Mouse (Mus musculus): ENCODE data around the gene Gm13124. TPM values are rescaled to one million over a fixed set of nuclear protein-coding genes. Genes with fewer than 3 reads are reported as not detected.
"Not testable (repeated sequence)": the region's sequence is repeated elsewhere in the genome, so short reads cannot be mapped to it uniquely, and the experiment has no call there.

The Gm13124 gene
- not detected in 2 replicates for polyA plus RNA-seq (2015; fragmentation: Nextera tagmentation; extraction: Ambion mirVana)

GRCm38 (mm10) chr4:144565034-144565433, at the start of gene Gm13124:
Gm13124 (minus strand) TSS chr4:144565134.
- no peak within 1 kb of the TSS for H3K9ac ChIP-seq (ENCODE audit: low read length)
- peaks cover 10% of the 10 kb centered on the region for H3K9me3 ChIP-seq (replicated peaks; ENCODE audit: control insufficient read depth, low read length)
- no peak within 1 kb of the TSS for H3K4me2 ChIP-seq (ENCODE audit: low read depth, low read length)
- ATAC-seq (replicated peaks; ENCODE audit: extremely low read depth, insufficient read depth, low FRiP score) = no peak
- H3K4me1 ChIP-seq (ENCODE audit: control insufficient read depth, insufficient read depth, low read length) = no peaks in the 10 kb centered on the region
- no peak within 1 kb of the TSS for H3K4me3 ChIP-seq (ENCODE audit: low read length)
- no peak within 1 kb of the TSS for H3K27ac ChIP-seq (ENCODE audit: low read length)
- H3K27me3 ChIP-seq (ENCODE audit: control insufficient read depth, insufficient read depth, low read length) = no peaks in the 10 kb centered on the region
- no peaks in the 10 kb centered on the region for H3K36me3 ChIP-seq (ENCODE audit: control insufficient read depth, insufficient read depth)
- 87% methylated on average over 1 of the region's 1 CpGs for WGBS

GRCm38 (mm10) chr4:144614586-144614985, 49.7 kb upstream of the Gm13124 start:
- Histone ChIP-seq H3K27ac (ENCODE audit: low read length) (no peak overlapping the region), H3K4me2 (ENCODE audit: low read depth, low read length) (no peak overlapping the region)
- WGBS = 60% methylated on average over 1 of the region's 1 CpGs

GRCm38 (mm10) chr4:144613407-144613806, 48.5 kb upstream of the Gm13124 start, which contains the start of gene Aadacl4:
Aadacl4 (plus strand) TSS chr4:144613707.
- Histone ChIP-seq H3K9ac (ENCODE audit: low read length) (no peak within 1 kb of the TSS), H3K36me3 (ENCODE audit: control insufficient read depth, insufficient read depth) (no peaks in the 10 kb centered on the region), H3K4me3 (ENCODE audit: low read length) (no peak within 1 kb of the TSS), H3K4me1 (ENCODE audit: control insufficient read depth, insufficient read depth, low read length) (no peaks in the 10 kb centered on the region), H3K4me2 (ENCODE audit: low read depth, low read length) (no peak within 1 kb of the TSS), H3K27ac (ENCODE audit: low read length) (no peak within 1 kb of the TSS), H3K9me3 (replicated peaks; ENCODE audit: control insufficient read depth, low read length) (0 out of 2 replicates have a peak, but pooled peaks cover 5% of the 10 kb centered on the region), H3K27me3 (ENCODE audit: control insufficient read depth, insufficient read depth, low read length) (no peaks in the 10 kb centered on the region)
- WGBS = 36% methylated on average over 1 of the region's 1 CpGs
- no peak for ATAC-seq (replicated peaks; ENCODE audit: extremely low read depth, insufficient read depth, low FRiP score)

More at GRCm38 (mm10) chr4:144614586-144614985, 49.7 kb upstream of the Gm13124 start:
- H3K9me3 ChIP-seq (replicated peaks; ENCODE audit: control insufficient read depth, low read length) = peaks cover 5% of the 10 kb centered on the region; the same call in 1 of the 2 replicates
- H3K27me3 ChIP-seq (ENCODE audit: control insufficient read depth, insufficient read depth, low read length) = no peaks in the 10 kb centered on the region
- ATAC-seq (replicated peaks; ENCODE audit: extremely low read depth, insufficient read depth, low FRiP score) = no peak
- H3K36me3 ChIP-seq (ENCODE audit: control insufficient read depth, insufficient read depth) = no peaks in the 10 kb centered on the region
- no peaks in the 10 kb centered on the region for H3K4me1 ChIP-seq (ENCODE audit: control insufficient read depth, insufficient read depth, low read length)
- H3K4me3 ChIP-seq (ENCODE audit: low read length) = no peak overlapping the region
- H3K9ac ChIP-seq (ENCODE audit: low read length) = no peak overlapping the region

- H3K36me3 ChIP-seq (ENCODE audit: control insufficient read depth, insufficient read depth) = no peaks in the 10 kb centered on the region
- no peak overlapping the region for H3K27ac ChIP-seq (ENCODE audit: low read length)
- H3K4me1 ChIP-seq (ENCODE audit: control insufficient read depth, insufficient read depth, low read length) = no peaks in the 10 kb centered on the region
- H3K27me3 ChIP-seq (ENCODE audit: control insufficient read depth, insufficient read depth, low read length) = no peaks in the 10 kb centered on the region
- H3K9me3 ChIP-seq (replicated peaks; ENCODE audit: control insufficient read depth, low read length) = peaks cover 3% of the 10 kb centered on the region; the same call in 1 of the 2 replicates
- H3K9ac ChIP-seq (ENCODE audit: low read length) = no peak overlapping the region
- ATAC-seq (replicated peaks; ENCODE audit: extremely low read depth, insufficient read depth, low FRiP score) = no peak
- no peak overlapping the region for H3K4me3 ChIP-seq (ENCODE audit: low read length)
- no peak overlapping the region for H3K4me2 ChIP-seq (ENCODE audit: low read depth, low read length)
These were observed 27.9 kb upstream of the Gm13124 start for GRCm38 (mm10) chr4:144592790-144593189.

GRCm38 (mm10) chr4:144586207-144586606, 21.3 kb upstream of the Gm13124 start:
- not testable (repeated sequence) for H3K27ac ChIP-seq (ENCODE audit: low read length); H3K4me2 ChIP-seq (ENCODE audit: low read depth, low read length); H3K36me3 ChIP-seq (ENCODE audit: control insufficient read depth, insufficient read depth); H3K4me3 ChIP-seq (ENCODE audit: low read length); H3K9me3 ChIP-seq (replicated peaks; ENCODE audit: control insufficient read depth, low read length); H3K9ac ChIP-seq (ENCODE audit: low read length); ATAC-seq (replicated peaks; ENCODE audit: extremely low read depth, insufficient read depth, low FRiP score); H3K27me3 ChIP-seq (ENCODE audit: control insufficient read depth, insufficient read depth, low read length); H3K4me1 ChIP-seq (ENCODE audit: control insufficient read depth, insufficient read depth, low read length)
- 77% methylated on average over 11 of the region's 16 CpGs for WGBS

GRCm38 (mm10) chr4:144567752-144568151, 2.8 kb upstream of the Gm13124 start:
- Histone ChIP-seq H3K4me2 (ENCODE audit: low read depth, low read length) (no peak overlapping the region), H3K4me1 (ENCODE audit: control insufficient read depth, insufficient read depth, low read length) (no peaks in the 10 kb centered on the region), H3K27ac (ENCODE audit: low read length) (no peak overlapping the region), H3K36me3 (ENCODE audit: control insufficient read depth, insufficient read depth) (no peaks in the 10 kb centered on the region), H3K9ac (ENCODE audit: low read length) (no peak overlapping the region), H3K4me3 (ENCODE audit: low read length) (no peak overlapping the region), H3K9me3 (replicated peaks; ENCODE audit: control insufficient read depth, low read length) (peaks cover 2% of the 10 kb centered on the region; the same call in 1 of the 2 replicates), H3K27me3 (ENCODE audit: control insufficient read depth, insufficient read depth, low read length) (no peaks in the 10 kb centered on the region)
- no peak for ATAC-seq (replicated peaks; ENCODE audit: extremely low read depth, insufficient read depth, low FRiP score)

GRCm38 (mm10) chr4:144561205-144561604, 3.7 kb downstream of the Gm13124 start:
- Histone ChIP-seq H3K4me2 (ENCODE audit: low read depth, low read length) (no peak overlapping the region), H3K27ac (ENCODE audit: low read length) (no peak overlapping the region), H3K4me3 (ENCODE audit: low read length) (no peak overlapping the region), H3K4me1 (ENCODE audit: control insufficient read depth, insufficient read depth, low read length) (no peaks in the 10 kb centered on the region), H3K36me3 (ENCODE audit: control insufficient read depth, insufficient read depth) (no peaks in the 10 kb centered on the region), H3K27me3 (ENCODE audit: control insufficient read depth, insufficient read depth, low read length) (no peaks in the 10 kb centered on the region), H3K9me3 (replicated peaks; ENCODE audit: control insufficient read depth, low read length) (peaks cover 10% of the 10 kb centered on the region), H3K9ac (ENCODE audit: low read length) (no peak overlapping the region)
- ATAC-seq (replicated peaks; ENCODE audit: extremely low read depth, insufficient read depth, low FRiP score) = no peak
- 43% methylated on average over 2 of the region's 2 CpGs for WGBS

GRCm38 (mm10) chr4:144559792-144560191, 5.1 kb downstream of the Gm13124 start:
- Histone ChIP-seq H3K27me3 (ENCODE audit: control insufficient read depth, insufficient read depth, low read length) (no peaks in the 10 kb centered on the region), H3K4me3 (ENCODE audit: low read length) (no peak overlapping the region)
- ATAC-seq (replicated peaks; ENCODE audit: extremely low read depth, insufficient read depth, low FRiP score) = no peak

GRCm38 (mm10) chr4:144551156-144551555, 13.8 kb downstream of the Gm13124 start:
- no peaks in the 10 kb centered on the region for H3K27me3 ChIP-seq (ENCODE audit: control insufficient read depth, insufficient read depth, low read length)
- H3K4me3 ChIP-seq (ENCODE audit: low read length) = no peak overlapping the region
- no peak overlapping the region for H3K27ac ChIP-seq (ENCODE audit: low read length)
- H3K9ac ChIP-seq (ENCODE audit: low read length) = no peak overlapping the region
- no peaks in the 10 kb centered on the region for H3K4me1 ChIP-seq (ENCODE audit: control insufficient read depth, insufficient read depth, low read length)
- H3K9me3 ChIP-seq (replicated peaks; ENCODE audit: control insufficient read depth, low read length) = no peaks in the 10 kb centered on the region
- no peak overlapping the region for H3K4me2 ChIP-seq (ENCODE audit: low read depth, low read length)
- ATAC-seq (replicated peaks; ENCODE audit: extremely low read depth, insufficient read depth, low FRiP score) = no peak
- H3K36me3 ChIP-seq (ENCODE audit: control insufficient read depth, insufficient read depth) = no peaks in the 10 kb centered on the region

More at GRCm38 (mm10) chr4:144559792-144560191, 5.1 kb downstream of the Gm13124 start:
- no peaks in the 10 kb centered on the region for H3K36me3 ChIP-seq (ENCODE audit: control insufficient read depth, insufficient read depth)
- H3K4me2 ChIP-seq (ENCODE audit: low read depth, low read length) = no peak overlapping the region
- H3K27ac ChIP-seq (ENCODE audit: low read length) = no peak overlapping the region
- peaks cover 8% of the 10 kb centered on the region for H3K9me3 ChIP-seq (replicated peaks; ENCODE audit: control insufficient read depth, low read length)
- no peaks in the 10 kb centered on the region for H3K4me1 ChIP-seq (ENCODE audit: control insufficient read depth, insufficient read depth, low read length)
- H3K9ac ChIP-seq (ENCODE audit: low read length) = no peak overlapping the region

Data from heart, embryonic 16.5 days (tissue).